Mouse (Mus musculus): ENCODE data around the gene Dop1b. TPM values are rescaled to one million over a fixed set of nuclear protein-coding genes. Genes with fewer than 3 reads are reported as not detected.
A peak's percentile ranks its signal among the peaks of the same experiment; 100 is the strongest.
"Not testable (repeated sequence)": the region's sequence is repeated elsewhere in the genome, so short reads cannot be mapped to it uniquely, and the experiment has no call there.

Gene Dop1b
- 8.4 and 10.3 TPM in 2 replicates for polyA plus RNA-seq (2015; fragmentation: Nextera tagmentation; extraction: Ambion mirVana)

- Histone ChIP-seq H3K4me1 (ENCODE audit: control insufficient read depth, insufficient read depth, low read length) (peaks cover 6% of the 10 kb centered on the region), H3K4me3 (ENCODE audit: low read length) (peak within 1 kb of the TSS; percentile 78), H3K36me3 (ENCODE audit: control insufficient read depth, insufficient read depth) (no peaks in the 10 kb centered on the region), H3K9ac (ENCODE audit: low read length) (peak within 1 kb of the TSS; percentile 85), H3K9me3 (replicated peaks; ENCODE audit: control insufficient read depth, low read length) (no peaks in the 10 kb centered on the region), H3K27ac (ENCODE audit: low read length) (peak within 1 kb of the TSS; percentile 80), H3K4me2 (ENCODE audit: low read depth, low read length) (peak within 1 kb of the TSS; percentile 89), H3K27me3 (ENCODE audit: control insufficient read depth, insufficient read depth, low read length) (no peaks in the 10 kb centered on the region)
- WGBS, result under 1% methylated on average over 75 of the region's 77 CpGs
- peak; percentile 95 for ATAC-seq (replicated peaks; ENCODE audit: extremely low read depth, insufficient read depth, low FRiP score)
Measured at GRCm38 (mm10) chr16:93711411-93712188, at the start of gene Dop1b. Gene Dop1b (plus strand): TSS chr16:93711904.

GRCm38 (mm10) chr16:93667976-93668375 is 43.7 kb upstream of the Dop1b start:
- H3K4me3 ChIP-seq (ENCODE audit: low read length), result no peak overlapping the region
- no peaks in the 10 kb centered on the region for H3K36me3 ChIP-seq (ENCODE audit: control insufficient read depth, insufficient read depth)
- no peak for ATAC-seq (replicated peaks; ENCODE audit: extremely low read depth, insufficient read depth, low FRiP score)
- H3K9me3 ChIP-seq (replicated peaks; ENCODE audit: control insufficient read depth, low read length), result peaks cover 8% of the 10 kb centered on the region
- H3K4me1 ChIP-seq (ENCODE audit: control insufficient read depth, insufficient read depth, low read length), result no peaks in the 10 kb centered on the region
- no peak overlapping the region for H3K27ac ChIP-seq (ENCODE audit: low read length)
- H3K4me2 ChIP-seq (ENCODE audit: low read depth, low read length), result no peak overlapping the region
- no peak overlapping the region for H3K9ac ChIP-seq (ENCODE audit: low read length)
- H3K27me3 ChIP-seq (ENCODE audit: control insufficient read depth, insufficient read depth, low read length), result no peaks in the 10 kb centered on the region

GRCm38 (mm10) chr16:93669521-93669920 is 42.2 kb upstream of the Dop1b start:
- Histone ChIP-seq H3K9ac (ENCODE audit: low read length) (no peak overlapping the region), H3K36me3 (ENCODE audit: control insufficient read depth, insufficient read depth) (no peaks in the 10 kb centered on the region), H3K4me1 (ENCODE audit: control insufficient read depth, insufficient read depth, low read length) (no peaks in the 10 kb centered on the region), H3K27me3 (ENCODE audit: control insufficient read depth, insufficient read depth, low read length) (no peaks in the 10 kb centered on the region), H3K4me3 (ENCODE audit: low read length) (no peak overlapping the region), H3K9me3 (replicated peaks; ENCODE audit: control insufficient read depth, low read length) (peaks cover 8% of the 10 kb centered on the region), H3K4me2 (ENCODE audit: low read depth, low read length) (no peak overlapping the region), H3K27ac (ENCODE audit: low read length) (no peak overlapping the region)
- ATAC-seq (replicated peaks; ENCODE audit: extremely low read depth, insufficient read depth, low FRiP score), result no peak

- H3K27ac ChIP-seq (ENCODE audit: low read length); H3K9me3 ChIP-seq (replicated peaks; ENCODE audit: control insufficient read depth, low read length); H3K27me3 ChIP-seq (ENCODE audit: control insufficient read depth, insufficient read depth, low read length); H3K4me1 ChIP-seq (ENCODE audit: control insufficient read depth, insufficient read depth, low read length); H3K36me3 ChIP-seq (ENCODE audit: control insufficient read depth, insufficient read depth); H3K9ac ChIP-seq (ENCODE audit: low read length); ATAC-seq (replicated peaks; ENCODE audit: extremely low read depth, insufficient read depth, low FRiP score); H3K4me2 ChIP-seq (ENCODE audit: low read depth, low read length); H3K4me3 ChIP-seq (ENCODE audit: low read length): not testable (repeated sequence)
- WGBS, result 40% methylated on average over 4 of the region's 4 CpGs
Measured at GRCm38 (mm10) chr16:93670466-93670865, 41.2 kb upstream of the Dop1b start.

- WGBS, result 89% methylated on average over 5 of the region's 5 CpGs
- no peak for ATAC-seq (replicated peaks; ENCODE audit: extremely low read depth, insufficient read depth, low FRiP score)
- H3K4me2 ChIP-seq (ENCODE audit: low read depth, low read length), result no peak overlapping the region
- no peak overlapping the region for H3K27ac ChIP-seq (ENCODE audit: low read length)
- no peaks in the 10 kb centered on the region for H3K36me3 ChIP-seq (ENCODE audit: control insufficient read depth, insufficient read depth)
- peaks cover 8% of the 10 kb centered on the region for H3K9me3 ChIP-seq (replicated peaks; ENCODE audit: control insufficient read depth, low read length)
- no peak overlapping the region for H3K4me3 ChIP-seq (ENCODE audit: low read length)
- no peaks in the 10 kb centered on the region for H3K4me1 ChIP-seq (ENCODE audit: control insufficient read depth, insufficient read depth, low read length)
- H3K9ac ChIP-seq (ENCODE audit: low read length), result no peak overlapping the region
- H3K27me3 ChIP-seq (ENCODE audit: control insufficient read depth, insufficient read depth, low read length), result no peaks in the 10 kb centered on the region
Measured at GRCm38 (mm10) chr16:93671064-93671463, 40.6 kb upstream of the Dop1b start.

- H3K27ac ChIP-seq (ENCODE audit: low read length), result no peak overlapping the region
- H3K9ac ChIP-seq (ENCODE audit: low read length), result no peak overlapping the region
- peaks cover 10% of the 10 kb centered on the region for H3K9me3 ChIP-seq (replicated peaks; ENCODE audit: control insufficient read depth, low read length)
- ATAC-seq (replicated peaks; ENCODE audit: extremely low read depth, insufficient read depth, low FRiP score), result no peak
- WGBS, result 74% methylated on average over 5 of the region's 5 CpGs
- H3K4me1 ChIP-seq (ENCODE audit: control insufficient read depth, insufficient read depth, low read length), result no peaks in the 10 kb centered on the region
- no peaks in the 10 kb centered on the region for H3K36me3 ChIP-seq (ENCODE audit: control insufficient read depth, insufficient read depth)
- no peak overlapping the region for H3K4me2 ChIP-seq (ENCODE audit: low read depth, low read length)
- H3K4me3 ChIP-seq (ENCODE audit: low read length), result no peak overlapping the region
- H3K27me3 ChIP-seq (ENCODE audit: control insufficient read depth, insufficient read depth, low read length), result peaks cover 10% of the 10 kb centered on the region
Measured at GRCm38 (mm10) chr16:93676376-93676775, 35.3 kb upstream of the Dop1b start.

GRCm38 (mm10) chr16:93678206-93678605 is 33.5 kb upstream of the Dop1b start:
- peaks cover 7% of the 10 kb centered on the region; the same call in 1 of the 2 replicates for H3K4me1 ChIP-seq (ENCODE audit: control insufficient read depth, insufficient read depth, low read length)
- no peak for ATAC-seq (replicated peaks; ENCODE audit: extremely low read depth, insufficient read depth, low FRiP score)
- WGBS, result 72% methylated on average over 4 of the region's 4 CpGs

GRCm38 (mm10) chr16:93679165-93679564 is 32.5 kb upstream of the Dop1b start:
- 51% methylated on average over 9 of the region's 9 CpGs for WGBS
- no peak for ATAC-seq (replicated peaks; ENCODE audit: extremely low read depth, insufficient read depth, low FRiP score)
- H3K9ac ChIP-seq (ENCODE audit: low read length), result no peak overlapping the region
- H3K27ac ChIP-seq (ENCODE audit: low read length), result no peak overlapping the region
- H3K4me3 ChIP-seq (ENCODE audit: low read length), result no peak overlapping the region
- H3K36me3 ChIP-seq (ENCODE audit: control insufficient read depth, insufficient read depth), result no peaks in the 10 kb centered on the region
- H3K4me1 ChIP-seq (ENCODE audit: control insufficient read depth, insufficient read depth, low read length), result peaks cover 13% of the 10 kb centered on the region
- no peak overlapping the region for H3K4me2 ChIP-seq (ENCODE audit: low read depth, low read length)
- H3K27me3 ChIP-seq (ENCODE audit: control insufficient read depth, insufficient read depth, low read length), result peaks cover 33% of the 10 kb centered on the region
- H3K9me3 ChIP-seq (replicated peaks; ENCODE audit: control insufficient read depth, low read length), result peaks cover 10% of the 10 kb centered on the region

More at GRCm38 (mm10) chr16:93678206-93678605, 33.5 kb upstream of the Dop1b start:
- H3K4me2 ChIP-seq (ENCODE audit: low read depth, low read length), result no peak overlapping the region
- no peak overlapping the region for H3K4me3 ChIP-seq (ENCODE audit: low read length)
- H3K36me3 ChIP-seq (ENCODE audit: control insufficient read depth, insufficient read depth), result no peaks in the 10 kb centered on the region
- H3K9me3 ChIP-seq (replicated peaks; ENCODE audit: control insufficient read depth, low read length), result peaks cover 10% of the 10 kb centered on the region
- H3K27ac ChIP-seq (ENCODE audit: low read length), result no peak overlapping the region
- H3K9ac ChIP-seq (ENCODE audit: low read length), result no peak overlapping the region
- H3K27me3 ChIP-seq (ENCODE audit: control insufficient read depth, insufficient read depth, low read length), result peaks cover 26% of the 10 kb centered on the region

GRCm38 (mm10) chr16:93682156-93682688 is 29.5 kb upstream of the Dop1b start:
- Histone ChIP-seq H3K4me3 (ENCODE audit: low read length) (peak overlapping the region; percentile 57), H3K27me3 (ENCODE audit: control insufficient read depth, insufficient read depth, low read length) (peaks cover 46% of the 10 kb centered on the region), H3K9me3 (replicated peaks; ENCODE audit: control insufficient read depth, low read length) (peaks cover 5% of the 10 kb centered on the region), H3K27ac (ENCODE audit: low read length) (no peak overlapping the region), H3K4me1 (ENCODE audit: control insufficient read depth, insufficient read depth, low read length) (peaks cover 14% of the 10 kb centered on the region), H3K9ac (ENCODE audit: low read length) (no peak overlapping the region), H3K36me3 (ENCODE audit: control insufficient read depth, insufficient read depth) (no peaks in the 10 kb centered on the region), H3K4me2 (ENCODE audit: low read depth, low read length) (peak overlapping the region; percentile 87)
- WGBS, result 23% methylated on average over 13 of the region's 13 CpGs
- no peak for ATAC-seq (replicated peaks; ENCODE audit: extremely low read depth, insufficient read depth, low FRiP score)

Data from heart, embryonic 16.5 days (tissue).